Mouse (Mus musculus) T-helper 1 cell (primary cell): ENCODE measurements around the gene Ppp1r14b.

ENCODE experiments used
- in situ Hi-C: fragments of 300-600 bp; cut with MboI, MseI; formaldehyde crosslinking; loops from one replicate; pipeline ENCODE4 v1.15.1; 2025; ENCODE audit warnings: high pct_unique_total_duplicates

Gene Ppp1r14b

GRCm38 (mm10) chr19:6974211-6975205 lies at the start of gene Ppp1r14b:
Gene Ppp1r14b (plus strand): TSS chr19:6974968.
- in situ Hi-C loops = loop anchor here (5.0 kb wide), 1 partner anchor 43 kb away; the partner anchor contains the start of gene Fermt3

- in situ Hi-C loops = loop anchor here (10.0 kb wide), 1 partner anchor 1230 kb away; no protein-coding TSS in a partner anchor
Observed at GRCm38 (mm10) chr19:6925307-6925573, 49.5 kb upstream of the Ppp1r14b start, which contains the start of gene Catsperz. Gene Catsperz (minus strand): TSS chr19:6925380.

- in situ Hi-C loops = loop anchor here (10.0 kb wide), 1 partner anchor 1231 kb away; no protein-coding TSS in a partner anchor
Observed at GRCm38 (mm10) chr19:6925611-6926329, 49.0 kb upstream of the Ppp1r14b start.

DNA sequence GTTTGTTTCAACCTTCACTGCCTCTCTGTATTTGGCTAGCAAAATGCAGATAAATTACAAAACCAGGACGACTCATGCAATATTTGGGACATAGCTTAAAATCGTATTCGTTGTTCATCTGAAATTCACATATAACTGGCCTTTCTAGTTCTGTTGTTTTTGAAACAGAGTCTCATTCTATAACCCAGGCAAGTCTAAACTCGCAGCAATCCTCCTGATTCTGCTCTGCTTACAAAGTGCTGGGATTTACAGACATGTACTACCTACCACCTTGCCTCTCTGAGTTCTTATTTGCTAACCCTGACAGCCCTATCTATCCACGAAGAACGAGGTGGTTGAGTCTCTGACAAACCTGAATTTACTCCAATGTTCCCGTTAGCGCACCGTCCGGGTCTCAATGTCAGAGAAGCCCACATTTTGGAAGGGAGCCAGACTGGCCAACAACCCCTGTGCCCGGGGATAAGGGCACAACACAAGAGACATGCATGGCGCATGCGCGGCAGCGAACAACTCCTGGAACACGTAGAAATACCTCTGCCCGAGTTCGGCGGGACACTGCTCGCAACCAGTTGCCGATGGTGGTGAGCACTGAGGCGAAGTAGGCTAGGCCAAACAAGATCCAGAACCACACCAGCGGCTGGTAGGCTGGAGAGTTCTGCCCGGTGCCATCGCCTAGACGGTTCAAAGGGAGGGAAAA lies 48.1 kb upstream of the Ppp1r14b start:
- in situ Hi-C loops = loop anchor here (10.0 kb wide), 1 partner anchor 1232 kb away; no protein-coding TSS in a partner anchor

DNA sequence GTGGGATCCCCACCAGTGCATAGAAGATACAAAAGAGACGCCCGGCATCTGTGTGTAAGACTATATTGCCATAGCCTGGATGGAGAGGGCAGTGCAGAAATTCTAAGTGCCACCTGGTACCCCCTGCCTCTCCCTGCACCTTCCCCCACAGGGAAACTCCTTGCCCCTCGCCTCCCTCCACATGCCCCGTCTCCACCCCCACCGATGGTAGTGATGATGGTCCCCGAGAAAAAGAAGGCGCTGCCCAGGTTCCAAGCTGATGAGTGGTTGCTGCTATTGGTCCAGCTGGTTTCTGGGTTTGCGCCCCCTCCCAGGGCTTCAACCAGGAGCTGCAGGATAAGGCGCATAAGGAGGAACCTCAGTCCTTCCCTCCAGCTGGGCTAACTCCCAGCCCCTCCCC lies 46.7 kb upstream of the Ppp1r14b start:
- in situ Hi-C loops = loop anchor here (10.0 kb wide), 1 partner anchor 1233 kb away; no protein-coding TSS in a partner anchor

DNA sequence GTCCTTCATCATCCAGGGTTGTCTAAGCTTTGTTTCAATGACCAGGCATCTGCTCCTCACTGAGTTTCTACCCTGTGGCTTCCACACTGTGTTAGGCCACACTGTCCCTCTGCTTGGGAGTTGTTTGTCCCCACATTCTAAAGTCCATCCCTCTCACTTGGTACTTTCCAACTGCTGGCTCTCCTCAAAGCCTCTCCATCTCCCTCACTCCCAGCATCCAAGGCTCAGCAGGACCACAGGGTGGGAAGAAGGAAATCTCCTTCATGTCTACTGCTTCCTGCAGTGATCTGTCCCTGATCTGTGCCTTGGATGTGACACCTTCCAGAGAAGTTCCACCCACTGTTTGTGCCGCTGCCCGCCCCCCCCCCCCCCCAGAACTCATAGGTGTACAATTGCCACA lies 43.8 kb upstream of the Ppp1r14b start:
- in situ Hi-C loops = loop anchor here (10.0 kb wide), 1 partner anchor 276 kb away; no protein-coding TSS in a partner anchor

DNA sequence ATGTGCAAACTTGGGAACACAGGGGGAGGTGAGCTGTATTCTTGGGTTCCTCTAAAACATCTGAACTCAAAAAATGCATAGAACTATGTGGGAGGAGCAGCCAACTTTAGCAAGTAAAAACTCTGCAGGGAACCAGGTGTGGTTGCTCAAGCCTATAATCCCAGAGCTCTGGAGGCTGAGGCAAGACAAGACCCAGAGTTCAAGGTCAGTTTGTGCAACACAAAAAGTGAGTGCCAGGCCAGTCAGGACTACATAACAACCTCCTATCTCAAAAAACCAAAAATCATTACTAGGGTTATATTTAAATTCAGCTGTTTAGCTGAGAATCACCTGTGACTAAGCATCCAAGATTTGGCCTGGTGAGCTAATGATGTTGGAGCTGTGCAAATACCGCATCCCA lies 42.8 kb upstream of the Ppp1r14b start:
- in situ Hi-C loops = loop anchor here (10.0 kb wide), 1 partner anchor 277 kb away; no protein-coding TSS in a partner anchor

DNA sequence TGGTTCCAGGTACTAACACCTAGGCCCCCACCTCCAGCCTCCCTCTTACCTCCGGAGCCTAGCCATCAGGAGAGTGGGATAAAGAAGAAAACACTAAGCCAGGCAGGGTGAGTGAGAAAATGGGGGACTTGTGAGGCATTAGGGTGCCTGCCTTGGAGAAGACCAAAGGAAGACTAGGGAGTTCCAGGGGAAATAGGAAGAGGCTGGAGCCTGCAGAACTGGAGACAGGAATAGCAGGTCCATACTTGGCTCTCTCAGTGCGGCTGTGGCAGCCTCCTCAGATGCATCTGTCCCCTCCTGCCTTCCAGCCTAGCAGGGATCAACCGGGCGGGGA lies 41.7 kb upstream of the Ppp1r14b start:
- in situ Hi-C loops = loop anchor here (10.0 kb wide), 1 partner anchor 278 kb away; no protein-coding TSS in a partner anchor

GRCm38 (mm10) chr19:6933436-6934194 lies 41.2 kb upstream of the Ppp1r14b start:
- in situ Hi-C loops = loop anchor here (10.0 kb wide), 1 partner anchor 279 kb away; no protein-coding TSS in a partner anchor

DNA sequence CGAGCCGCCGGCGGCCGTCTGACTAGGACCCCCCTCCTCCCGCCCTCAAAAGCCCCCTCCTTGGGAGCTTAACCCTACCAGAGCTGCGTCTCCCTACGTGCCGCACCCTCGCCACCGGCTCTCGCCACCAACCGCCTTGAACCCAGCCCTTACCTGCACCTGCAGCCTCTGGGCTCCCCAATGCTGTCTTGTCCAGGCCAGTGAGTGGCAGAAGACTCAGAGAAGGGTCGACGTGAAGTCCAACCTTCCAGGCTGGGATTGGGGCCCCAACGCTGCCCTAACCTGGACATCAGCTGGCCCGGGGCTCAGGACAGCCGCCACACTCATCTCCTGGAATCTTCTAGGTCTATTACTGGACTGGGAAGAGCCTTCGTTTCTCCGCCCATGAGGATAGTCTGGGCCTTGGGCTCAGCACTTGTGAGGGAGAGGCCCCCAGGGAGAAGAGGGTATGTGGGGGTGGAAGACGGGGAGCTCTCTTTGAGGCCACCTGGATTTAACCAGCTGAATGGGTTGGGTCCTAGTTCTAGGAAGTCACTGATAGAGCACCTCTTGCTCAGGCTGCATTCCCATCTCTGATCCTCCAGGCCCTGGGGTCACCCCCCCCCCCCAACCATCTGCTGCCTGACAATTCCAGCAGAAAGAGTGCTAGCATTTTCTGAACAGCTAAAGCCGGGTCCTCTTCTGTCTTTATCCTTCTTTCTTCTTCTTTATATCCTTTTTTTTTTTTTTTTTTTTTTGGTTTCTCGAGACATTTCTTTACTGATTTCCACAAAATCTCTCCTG lies 40.4 kb upstream of the Ppp1r14b start, which contains the start of gene Kcnk4:
Gene Kcnk4, minus strand, starts transcription at position 321 of the 783 bp plus-strand sequence.
- in situ Hi-C loops = loop anchor here (10.0 kb wide), 1 partner anchor 280 kb away; no protein-coding TSS in a partner anchor

- in situ Hi-C loops = loop anchor here (10.0 kb wide), 1 partner anchor 281 kb away; no protein-coding TSS in a partner anchor
Observed at GRCm38 (mm10) chr19:6936299-6936698, 38.5 kb upstream of the Ppp1r14b start.

GRCm38 (mm10) chr19:6937541-6938465 lies 37.0 kb upstream of the Ppp1r14b start:
- in situ Hi-C loops = loop anchor here (10.0 kb wide), 1 partner anchor 283 kb away; no protein-coding TSS in a partner anchor

DNA sequence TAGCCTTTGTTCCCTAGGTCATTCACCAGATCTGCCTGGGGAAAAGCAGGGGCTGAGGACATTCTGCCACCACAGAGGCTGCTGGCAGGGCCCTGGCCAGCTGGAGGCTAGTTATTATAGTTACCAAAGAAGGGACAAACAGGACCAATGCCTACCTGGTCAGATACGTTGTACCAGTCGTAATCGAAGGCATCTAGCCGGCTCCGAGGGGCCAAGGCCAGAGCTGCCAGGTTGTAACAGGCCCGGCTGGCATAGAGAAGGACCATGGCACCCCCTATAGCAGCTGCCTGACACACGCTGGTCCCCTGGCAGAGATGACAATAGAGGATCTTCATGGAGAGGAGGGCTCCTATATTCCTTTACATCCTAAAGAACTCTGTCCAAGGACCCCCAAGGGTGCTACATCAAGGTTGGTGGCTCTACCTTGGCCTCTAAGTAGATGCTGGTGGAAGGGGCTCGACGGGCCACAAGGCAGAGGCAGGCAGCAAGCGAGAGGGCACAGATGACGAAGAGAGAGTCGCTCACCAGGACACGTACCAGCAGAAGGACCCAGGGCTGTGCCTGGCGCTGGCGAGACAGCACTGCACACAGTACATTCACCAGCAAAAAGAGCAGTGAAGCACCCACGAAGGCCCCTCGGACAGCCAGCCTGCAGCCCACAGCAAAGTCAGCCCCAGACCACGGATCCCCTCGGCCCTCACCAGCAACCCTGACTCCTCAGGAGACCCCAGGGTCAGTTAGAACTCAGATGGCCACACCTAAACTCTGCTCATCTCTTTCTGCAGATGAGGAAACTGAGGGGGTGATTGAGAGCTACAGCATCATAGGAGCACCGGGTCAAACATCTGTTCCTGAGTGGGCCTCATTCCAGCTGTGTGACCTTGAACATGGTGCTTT lies 35.4 kb upstream of the Ppp1r14b start:
- in situ Hi-C loops = loop anchor here (10.0 kb wide), 1 partner anchor 285 kb away; no protein-coding TSS in a partner anchor

DNA sequence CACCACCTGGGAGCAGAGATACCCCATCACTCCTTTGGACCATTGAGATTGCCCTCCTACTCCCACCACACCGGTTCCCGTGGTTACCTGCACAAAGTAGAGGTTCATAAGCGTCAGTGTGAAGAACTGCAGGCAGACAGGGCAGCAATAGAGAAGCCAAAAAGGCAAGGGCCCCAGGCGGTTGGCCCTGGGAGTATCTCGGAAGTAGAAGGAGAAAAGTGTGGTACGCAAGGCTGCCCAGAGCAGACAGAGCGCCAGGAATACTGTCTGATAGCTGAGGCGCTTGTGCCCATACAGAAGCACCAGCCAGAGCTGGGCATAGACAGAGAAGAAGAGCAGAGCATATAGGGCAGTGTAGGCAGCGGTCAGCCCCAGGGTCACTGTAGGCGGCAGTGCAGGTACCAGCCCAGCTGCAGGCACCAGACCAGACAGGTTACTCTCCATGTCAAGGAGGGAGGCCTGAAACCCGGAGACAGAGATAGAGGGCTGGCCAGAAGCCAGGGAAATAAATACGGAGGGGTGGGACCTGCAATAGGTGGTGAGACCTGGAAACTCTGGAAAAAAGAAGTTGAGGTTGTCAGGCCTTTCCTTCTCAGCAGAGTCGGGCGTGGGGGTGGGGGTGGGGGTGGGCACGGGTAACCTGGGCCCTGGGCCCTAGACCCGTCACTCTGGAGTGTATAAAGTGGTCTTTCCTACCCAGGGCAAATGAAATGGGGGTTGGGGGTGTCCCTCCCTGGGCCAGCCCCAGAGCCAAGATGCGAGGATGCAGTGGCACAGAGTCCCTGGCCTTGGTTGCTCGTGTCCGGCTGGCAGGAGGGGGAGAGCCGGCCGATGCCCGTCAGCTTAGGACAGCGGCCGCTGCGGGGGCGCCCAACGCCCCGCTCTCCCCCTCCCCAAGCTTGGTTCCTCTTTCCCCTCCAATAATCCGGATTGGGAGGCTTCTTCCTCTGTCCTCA lies 34.1 kb upstream of the Ppp1r14b start:
- in situ Hi-C loops = no loop called here

- in situ Hi-C loops = no loop called here
Observed at GRCm38 (mm10) chr19:6941372-6942248, 33.2 kb upstream of the Ppp1r14b start, which contains the start of gene Bad. Gene Bad (plus strand): TSS chr19:6941861.
